Mouse (Mus musculus) CD4-positive helper T cell, adult 2 months (primary cell): Measurements from ENCODE around the gene Slc20a1.

Experiments
- DNase-seq: peaks from one replicate; pipeline ENCODE4 v3.0.0-alpha.2; 2012; ENCODE audit warnings: low read depth, missing footprints, low spot score

The Slc20a1 gene

GRCm38 (mm10) chr2:129252836-129253630 lies 54.5 kb downstream of the Slc20a1 start:
- DNase-seq: no peak

- no peak for DNase-seq
These were observed 55.0 kb downstream of the Slc20a1 start for GRCm38 (mm10) chr2:129253631-129253970.

GRCm38 (mm10) chr2:129254076-129254475 lies 55.5 kb downstream of the Slc20a1 start:
- DNase-seq: no peak

GRCm38 (mm10) chr2:129256006-129256405 lies 57.4 kb downstream of the Slc20a1 start:
- no peak for DNase-seq

- no peak for DNase-seq
These were observed 59.5 kb downstream of the Slc20a1 start for GRCm38 (mm10) chr2:129258056-129258455.

GRCm38 (mm10) chr2:129258475-129259211 lies 60.1 kb downstream of the Slc20a1 start:
- peak; percentile 80 for DNase-seq

GRCm38 (mm10) chr2:129260646-129261045 lies 62.1 kb downstream of the Slc20a1 start:
- DNase-seq: no peak
